Mouse (Mus musculus): ENCODE results near the gene Ttc17. TPM values are rescaled to one million over a fixed set of nuclear protein-coding genes. Genes with fewer than 3 reads are reported as not detected.
"Not testable (repeated sequence)": the region's sequence is repeated elsewhere in the genome, so short reads cannot be mapped to it uniquely, and the experiment has no call there.

Ttc17 gene
- polyA plus RNA-seq, 1 experiment: 18.6 TPM

GRCm38 (mm10) chr2:94389000-94389399, 17.5 kb downstream of the Ttc17 start:
- no peak for DNase-seq
- Histone ChIP-seq H3K4me3 (replicated peaks; ENCODE audit: extremely low read depth, low read depth, low read length) (no peak overlapping the region), H3K4me1 (ENCODE audit: control insufficient read depth, insufficient read depth, low read length) (no peaks in the 10 kb centered on the region)
- WGBS: 61% methylated on average over 9 of the region's 9 CpGs
- TF ChIP-seq POLR2A (IDR thresholded peaks at IDR 0.05; ENCODE audit: borderline replicate concordance, extremely low read depth, low read depth, low read length) (no peak), CTCF (IDR thresholded peaks at IDR 0.05; ENCODE audit: insufficient read depth, low read length) (no peak)

- no peak for TF ChIP-seq CTCF (IDR thresholded peaks at IDR 0.05; ENCODE audit: insufficient read depth, low read length)
- TF ChIP-seq POLR2A (IDR thresholded peaks at IDR 0.05; ENCODE audit: borderline replicate concordance, extremely low read depth, low read depth, low read length): no peak
- WGBS: 88% methylated on average over 5 of the region's 5 CpGs
- Histone ChIP-seq H3K4me1 (ENCODE audit: control insufficient read depth, insufficient read depth, low read length) (no peaks in the 10 kb centered on the region), H3K4me3 (replicated peaks; ENCODE audit: extremely low read depth, low read depth, low read length) (no peak overlapping the region)
- DNase-seq: no peak
Observed at GRCm38 (mm10) chr2:94387846-94388245, 18.6 kb downstream of the Ttc17 start.

DNA sequence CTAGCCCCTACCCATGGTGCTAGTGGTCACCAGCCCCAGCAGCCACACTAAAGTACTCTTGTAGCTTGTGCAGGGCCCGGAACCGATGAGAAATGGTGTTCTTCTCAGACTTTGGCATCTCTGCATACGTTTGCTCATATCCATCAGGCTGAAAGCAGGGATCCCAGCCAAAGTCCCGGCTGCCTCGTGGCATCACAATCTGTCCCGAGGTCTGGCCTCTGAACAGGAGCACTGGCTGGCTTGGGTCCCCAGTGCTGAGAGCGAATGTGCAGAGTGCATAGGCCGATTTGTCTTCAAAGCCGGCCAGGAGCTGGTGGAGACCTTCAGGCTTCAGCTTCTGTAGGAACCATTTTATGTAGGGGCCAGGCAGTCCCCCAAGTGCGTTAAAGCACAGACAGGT, 22.0 kb downstream of the Ttc17 start:
- not testable (repeated sequence) for H3K4me1 ChIP-seq (ENCODE audit: control insufficient read depth, insufficient read depth, low read length); DNase-seq; H3K4me3 ChIP-seq (replicated peaks; ENCODE audit: extremely low read depth, low read depth, low read length)
- WGBS: 94% methylated on average over 10 of the region's 10 CpGs

DNA sequence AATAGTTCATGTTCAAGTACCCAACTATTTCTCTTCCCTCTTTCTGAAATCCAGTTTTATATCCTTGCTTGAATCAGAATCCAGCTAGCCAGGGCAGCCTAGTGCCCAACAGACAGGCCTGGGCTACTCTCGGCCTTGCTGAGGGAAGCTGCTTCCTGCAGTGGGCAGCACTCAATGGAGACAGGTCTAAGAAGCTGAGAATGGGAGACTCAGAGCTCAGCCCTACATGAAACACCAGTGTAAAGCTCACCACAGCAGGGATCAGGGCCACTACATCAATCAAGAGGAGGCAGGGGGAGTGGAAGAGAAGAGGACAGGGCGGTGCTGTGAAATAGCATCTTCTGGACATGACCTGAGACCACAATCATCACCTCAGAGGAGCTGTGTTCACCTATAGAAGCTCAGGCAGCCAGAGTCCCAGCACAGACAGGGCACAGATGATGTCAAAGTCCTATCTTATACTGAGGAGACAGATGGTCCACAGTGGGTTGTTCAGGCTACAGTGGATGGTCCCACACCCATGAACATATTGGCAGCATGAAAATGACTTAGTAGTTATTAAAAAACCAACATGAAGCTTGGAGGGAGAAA, 25.3 kb downstream of the Ttc17 start:
- DNase-seq: no peak
- WGBS: 70% methylated on average over 2 of the region's 2 CpGs
- TF ChIP-seq POLR2A (IDR thresholded peaks at IDR 0.05; ENCODE audit: borderline replicate concordance, extremely low read depth, low read depth, low read length): no peak
- no peak for TF ChIP-seq CTCF (IDR thresholded peaks at IDR 0.05; ENCODE audit: insufficient read depth, low read length)
- Histone ChIP-seq H3K4me3 (replicated peaks; ENCODE audit: extremely low read depth, low read depth, low read length) (no peak overlapping the region), H3K4me1 (ENCODE audit: control insufficient read depth, insufficient read depth, low read length) (no peaks in the 10 kb centered on the region)

- WGBS: 80% methylated on average over 11 of the region's 11 CpGs
Observed at GRCm38 (mm10) chr2:94378678-94379077, 27.8 kb downstream of the Ttc17 start.

GRCm38 (mm10) chr2:94371093-94371492, 35.4 kb downstream of the Ttc17 start:
- DNase-seq: no peak
- WGBS: 83% methylated on average over 6 of the region's 6 CpGs
- Histone ChIP-seq H3K4me3 (replicated peaks; ENCODE audit: extremely low read depth, low read depth, low read length) (no peak overlapping the region), H3K4me1 (ENCODE audit: control insufficient read depth, insufficient read depth, low read length) (no peaks in the 10 kb centered on the region)
- TF ChIP-seq POLR2A (IDR thresholded peaks at IDR 0.05; ENCODE audit: borderline replicate concordance, extremely low read depth, low read depth, low read length) (no peak), CTCF (IDR thresholded peaks at IDR 0.05; ENCODE audit: insufficient read depth, low read length) (peak; percentile 45; the same call in 1 of the 2 replicates)

More at GRCm38 (mm10) chr2:94378678-94379077, 27.8 kb downstream of the Ttc17 start:
- Histone ChIP-seq H3K4me1 (ENCODE audit: control insufficient read depth, insufficient read depth, low read length) (no peaks in the 10 kb centered on the region), H3K4me3 (replicated peaks; ENCODE audit: extremely low read depth, low read depth, low read length) (no peak overlapping the region)
- TF ChIP-seq CTCF (IDR thresholded peaks at IDR 0.05; ENCODE audit: insufficient read depth, low read length) (no peak), POLR2A (IDR thresholded peaks at IDR 0.05; ENCODE audit: borderline replicate concordance, extremely low read depth, low read depth, low read length) (no peak)
- no peak for DNase-seq

- DNase-seq: no peak
- TF ChIP-seq POLR2A (IDR thresholded peaks at IDR 0.05; ENCODE audit: borderline replicate concordance, extremely low read depth, low read depth, low read length) (no peak), CTCF (IDR thresholded peaks at IDR 0.05; ENCODE audit: insufficient read depth, low read length) (no peak)
- 94% methylated on average over 6 of the region's 6 CpGs for WGBS
- H3K4me3 ChIP-seq (replicated peaks; ENCODE audit: extremely low read depth, low read depth, low read length): no peak overlapping the region
- H3K4me1 ChIP-seq (ENCODE audit: control insufficient read depth, insufficient read depth, low read length): no peaks in the 10 kb centered on the region
Observed at GRCm38 (mm10) chr2:94363821-94364220, 42.7 kb downstream of the Ttc17 start.

- TF ChIP-seq POLR2A (IDR thresholded peaks at IDR 0.05; ENCODE audit: borderline replicate concordance, extremely low read depth, low read depth, low read length) (no peak), CTCF (IDR thresholded peaks at IDR 0.05; ENCODE audit: insufficient read depth, low read length) (no peak)
- 50% methylated on average over 4 of the region's 4 CpGs for WGBS
- H3K4me1 ChIP-seq (ENCODE audit: control insufficient read depth, insufficient read depth, low read length): no peaks in the 10 kb centered on the region
- DNase-seq: no peak
- no peak overlapping the region for H3K4me3 ChIP-seq (replicated peaks; ENCODE audit: extremely low read depth, low read depth, low read length)
Observed at GRCm38 (mm10) chr2:94360398-94360973, 46.0 kb downstream of the Ttc17 start.

- no peak overlapping the region for H3K4me3 ChIP-seq (replicated peaks; ENCODE audit: extremely low read depth, low read depth, low read length)
- 23% methylated on average over 6 of the region's 6 CpGs for WGBS
- no peak for DNase-seq
- TF ChIP-seq CTCF (IDR thresholded peaks at IDR 0.05; ENCODE audit: insufficient read depth, low read length) (no peak), POLR2A (IDR thresholded peaks at IDR 0.05; ENCODE audit: borderline replicate concordance, extremely low read depth, low read depth, low read length) (no peak)
- peaks cover 4% of the 10 kb centered on the region; the same call in 1 of the 2 replicates for H3K4me1 ChIP-seq (ENCODE audit: control insufficient read depth, insufficient read depth, low read length)
Observed at GRCm38 (mm10) chr2:94348165-94348591, 58.3 kb downstream of the Ttc17 start.

- DNase-seq: no peak
- TF ChIP-seq POLR2A (IDR thresholded peaks at IDR 0.05; ENCODE audit: borderline replicate concordance, extremely low read depth, low read depth, low read length): no peak
- TF ChIP-seq CTCF (IDR thresholded peaks at IDR 0.05; ENCODE audit: insufficient read depth, low read length): no peak
- Histone ChIP-seq H3K4me1 (ENCODE audit: control insufficient read depth, insufficient read depth, low read length) (peaks cover 4% of the 10 kb centered on the region; the same call in 1 of the 2 replicates), H3K4me3 (replicated peaks; ENCODE audit: extremely low read depth, low read depth, low read length) (no peak overlapping the region)
- WGBS: 73% methylated on average over 5 of the region's 5 CpGs
Observed at GRCm38 (mm10) chr2:94346746-94347145, 59.7 kb downstream of the Ttc17 start.

Data from lung, adult 2 months (tissue).